Comparison of ENCODE assay signal across 8 mouse cellular contexts in genomic region chr1:162313451-162314276, GRCm38 (mm10).
DNase-seq lines count a peak whose midpoint lies in the region; ATAC-seq and TF ChIP-seq lines count a peak whose summit lies in the region.

No protein-coding gene starts in this region.

- peak overlapping the region; percentile 52 for H3K9ac ChIP-seq in heart, embryonic 11.5 days (ENCODE audit: low read depth, low read length)
- H3K9ac ChIP-seq in kidney, embryonic 16.5 days (replicated peaks; ENCODE audit: low read length), result peak overlapping the region; percentile 67

- WGBS in thymus, adult 2 months, result 54% methylated on average over 11 of the region's 11 CpGs
- 29% methylated on average over 11 of the region's 11 CpGs for WGBS in heart, embryonic 11.5 days (ENCODE audit: insufficient replicate concordance)
- WGBS in kidney, embryonic 16.5 days, result 36% methylated on average over 11 of the region's 11 CpGs

- no peak; the same call in 1 of the 2 replicates for ATAC-seq in heart, embryonic 11.5 days (replicated peaks; ENCODE audit: insufficient number of reproducible peaks, low FRiP score, low TSS enrichment)
- ATAC-seq in kidney, embryonic 16.5 days (ENCODE audit: low FRiP score, low TSS enrichment), result peak; percentile 93

- no peaks in the 10 kb centered on the region for H3K36me3 ChIP-seq in thymus, adult 2 months (ENCODE audit: control insufficient read depth, insufficient read depth, low read length)
- H3K36me3 ChIP-seq in heart, embryonic 11.5 days (ENCODE audit: control insufficient read depth, insufficient read depth, low read length), result no peaks in the 10 kb centered on the region
- H3K36me3 ChIP-seq in kidney, embryonic 16.5 days (ENCODE audit: insufficient read depth, low read length), result no peaks in the 10 kb centered on the region
- H3K36me3 ChIP-seq in splenic B cell, adult 2 months (ENCODE audit: control insufficient read depth, insufficient read depth, low read length, poor library complexity, severe bottlenecking), result no peaks in the 10 kb centered on the region

- TF ChIP-seq CTCF in thymus, adult 2 months (IDR thresholded peaks at IDR 0.05; ENCODE audit: borderline replicate concordance, control insufficient read depth, extremely low read depth, insufficient read depth, low read length, poor library complexity), result no peak

- no peaks in the 10 kb centered on the region; the same call in 1 of the 2 replicates for H3K4me1 ChIP-seq in thymus, adult 2 months (replicated peaks; ENCODE audit: control insufficient read depth, insufficient read depth, low read length)
- no peaks in the 10 kb centered on the region for H3K4me1 ChIP-seq in heart, embryonic 11.5 days (ENCODE audit: control insufficient read depth, insufficient read depth, low read length)
- H3K4me1 ChIP-seq in kidney, embryonic 16.5 days (ENCODE audit: insufficient read depth, low read length), result no peaks in the 10 kb centered on the region

- H3K27ac ChIP-seq in thymus, adult 2 months (ENCODE audit: control insufficient read depth, insufficient read depth, low read length), result no peak overlapping the region
- 0 out of 2 replicates have a peak overlapping the region, but pooled peaks have one; percentile 7 for H3K27ac ChIP-seq in heart, embryonic 11.5 days (ENCODE audit: low read depth, low read length)
- H3K27ac ChIP-seq in kidney, embryonic 16.5 days (ENCODE audit: low read length), result no peak overlapping the region

- no peaks in the 10 kb centered on the region for H3K27me3 ChIP-seq in thymus, adult 2 months (ENCODE audit: control insufficient read depth, insufficient read depth, low read length)
- H3K27me3 ChIP-seq in heart, embryonic 11.5 days (ENCODE audit: control insufficient read depth, insufficient read depth, low read length), result no peaks in the 10 kb centered on the region
- 0 out of 2 replicates have a peak, but pooled peaks cover 4% of the 10 kb centered on the region for H3K27me3 ChIP-seq in kidney, embryonic 16.5 days (ENCODE audit: insufficient read depth, low read length)
- no peaks in the 10 kb centered on the region for H3K27me3 ChIP-seq in splenic B cell, adult 2 months (ENCODE audit: control insufficient read depth, insufficient read depth, low read length, poor library complexity, severe bottlenecking)

- no peaks in the 10 kb centered on the region for H3K9me3 ChIP-seq in heart, embryonic 11.5 days (replicated peaks; ENCODE audit: control insufficient read depth, low read length)
- no peaks in the 10 kb centered on the region for H3K9me3 ChIP-seq in kidney, embryonic 16.5 days (ENCODE audit: low read length)

- no peak for TF ChIP-seq POLR2A in thymus, adult 2 months (IDR thresholded peaks at IDR 0.05; ENCODE audit: control insufficient read depth, extremely low read depth, insufficient read depth, low read length, poor library complexity)

- no peak overlapping the region for H3K4me3 ChIP-seq in thymus, adult 2 months (ENCODE audit: control insufficient read depth, insufficient read depth, low read length)
- H3K4me3 ChIP-seq in heart, embryonic 11.5 days (ENCODE audit: low read depth, low read length), result peak overlapping the region; percentile 25; the same call in 1 of the 2 replicates
- peak overlapping the region; percentile 17; the same call in 1 of the 2 replicates for H3K4me3 ChIP-seq in kidney, embryonic 16.5 days (ENCODE audit: low read length)

- peak; percentile 16 for DNase-seq in thymus, adult 2 months
- DNase-seq in thymus, adult 18-20 months, result no peak
- peak; percentile 43 to 51 for DNase-seq in cerebellum, postnatal 14 days
- DNase-seq in lung, postnatal 10 days, result peak; percentile 61
- peak; percentile 55 for DNase-seq in splenic B cell, adult 2 months (ENCODE audit: low read depth, low spot score)
- no peak for DNase-seq in testis, postnatal 10 days (ENCODE audit: low spot score)

- peak overlapping the region; percentile 53 for H3K4me2 ChIP-seq in heart, embryonic 11.5 days
- peak overlapping the region; percentile 36; the same call in 1 of the 2 replicates for H3K4me2 ChIP-seq in kidney, embryonic 16.5 days (replicated peaks; ENCODE audit: low read depth, low read length)

Comparison
In these comparisons a context has a peak if more than half of its experiments do, and no peak if none do; other contexts are left out.
1. DNase-seq: peak in thymus, adult 2 months (single experiment), cerebellum, postnatal 14 days (2 of 2), lung, postnatal 10 days (single experiment) and splenic B cell, adult 2 months (single experiment); none in thymus, adult 18-20 months (0 of 2) and testis, postnatal 10 days (single experiment).